ENCODE assay signal across 16 mouse cellular contexts in the genomic region with DNA sequence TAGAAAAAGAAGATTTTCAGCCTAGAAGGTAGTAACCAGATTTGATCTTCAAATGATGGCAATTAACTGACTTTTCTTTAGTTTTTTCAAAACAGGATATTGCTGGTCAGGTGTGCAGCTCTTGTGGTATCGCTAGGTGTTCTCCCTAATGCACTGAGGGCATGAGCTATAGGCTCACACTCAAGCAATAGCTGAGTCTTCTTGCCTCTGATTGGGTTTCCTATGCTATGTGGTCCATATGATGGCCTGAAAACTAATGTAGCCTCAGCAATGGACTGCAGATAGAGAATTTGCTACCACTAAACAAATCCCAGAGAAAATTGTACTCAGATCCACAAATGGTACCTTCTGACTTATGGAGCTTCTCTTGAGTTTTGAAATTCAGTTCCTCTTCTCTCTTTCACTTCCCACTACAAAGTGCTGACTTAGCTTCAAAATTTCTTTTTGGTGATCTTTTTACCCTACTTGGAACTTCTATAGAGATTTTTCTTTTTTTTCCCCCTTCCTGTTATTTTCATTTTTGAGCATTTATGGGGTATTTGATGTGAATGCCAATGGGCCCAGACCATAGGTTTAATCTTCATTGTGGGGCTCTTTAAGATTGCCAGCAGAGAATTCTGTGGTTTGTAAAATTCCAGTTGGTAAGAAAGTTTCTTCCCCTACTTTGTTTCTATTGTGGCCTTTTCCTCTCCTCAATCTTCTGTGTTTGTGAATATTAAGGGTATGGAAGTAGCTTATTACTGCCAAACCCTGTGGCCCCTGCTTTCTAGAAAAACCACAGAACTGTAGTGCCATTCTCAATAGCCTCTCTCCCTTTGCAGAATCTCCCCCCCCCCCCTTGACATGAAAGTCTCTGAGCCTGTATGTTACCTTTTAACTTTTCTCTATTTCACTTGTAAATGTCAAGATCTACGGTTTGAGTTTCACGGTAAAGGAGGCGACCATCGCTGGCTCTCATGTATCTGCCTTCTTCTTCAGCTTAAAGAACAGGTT. TPM values are rescaled to one million over a fixed set of nuclear protein-coding genes. Genes with fewer than 3 reads are reported as not detected.
DNase-seq lines count a peak whose midpoint lies in the region; ATAC-seq lines count a peak whose summit lies in the region.
"Had no signal": no experiment of that assay in that cellular context is flagged by ENCODE, and none has a peak within 500 bp of the region (broad histone marks: within the 10 kb centered on the region; RNA-seq: fewer than 3 reads in every experiment).

No protein-coding gene starts in this region.

- peak; percentile 24 for DNase-seq in lung, postnatal 25 days (ENCODE audit: low spot score)
- DNase-seq in lung, postnatal 4 days: no peak
- DNase-seq in naive thymus-derived CD4-positive, alpha-beta T cell, adult 2 months (ENCODE audit: low read depth): peak; percentile 76
- DNase-seq in frontal cortex, postnatal 10 days (ENCODE audit: low spot score in 2 of 2): no peak
- DNase-seq in right cerebral cortex, postnatal 14 days: no peak
- DNase-seq: adrenal gland, postnatal 25 days; cerebellum, adult 18-20 months; heart, adult 2 months; heart, postnatal 36 days; kidney, postnatal 14 days; thymus, postnatal 25 days had no signal

- ATAC-seq in CD4-positive, CD25-positive, alpha-beta regulatory T cell, adult 4 months: peak; percentile 85

- no peak overlapping the region for H3K4me3 ChIP-seq in brown adipose tissue, adult 24 weeks (ENCODE audit: insufficient read depth, low read depth, low read length)
- H3K4me3 ChIP-seq: heart, adult 2 months; limb, embryonic 13.5 days had no signal

- H3K4me1 ChIP-seq in brown adipose tissue, adult 24 weeks (ENCODE audit: control insufficient read depth, insufficient read depth, insufficient read length, low read length): no peaks in the 10 kb centered on the region

- peak overlapping the region; percentile 80 for H3K27ac ChIP-seq in brown adipose tissue, adult 24 weeks (replicated peaks; ENCODE audit: low read depth, low read length)
- H3K27ac ChIP-seq: heart, adult 2 months; limb, embryonic 13.5 days had no signal

RNA-seq across cellular contexts. Expression of a gene that starts 36.4 kb away (rescaled TPM):
- polyA plus RNA-seq in CD4-positive, CD25-positive, alpha-beta regulatory T cell, adult 4 months (2017; shearing (Covaris generic)): 100 to 1,000 TPM; 309 to 337 TPM
- not detected in 2 replicates for polyA plus RNA-seq in brown adipose tissue, adult 24 weeks (2012; ENCODE audit: insufficient read depth, insufficient read length, missing spikeins)

RNA-seq across cellular contexts. Expression of a gene that starts 54.6 kb away (rescaled TPM):
- 100 to 1,000 TPM; 274 to 291 TPM for polyA plus RNA-seq in CD4-positive, CD25-positive, alpha-beta regulatory T cell, adult 4 months (2017; shearing (Covaris generic))
- polyA plus RNA-seq in brown adipose tissue, adult 24 weeks (2012; ENCODE audit: insufficient read depth, insufficient read length, missing spikeins): not detected in 2 replicates
- polyA plus RNA-seq: frontal cortex, adult 2 months; intestine, embryonic 14.5 days had no signal

Comparison
In these comparisons a context has a peak if more than half of its experiments do, and no peak if none do; other contexts are left out.
1. DNase-seq: peak in lung, postnatal 25 days (single experiment) and naive thymus-derived CD4-positive, alpha-beta T cell, adult 2 months (single experiment); none in lung, postnatal 4 days (0 of 2), frontal cortex, postnatal 10 days (0 of 2) and right cerebral cortex, postnatal 14 days (single experiment).
2. RNA of a gene that starts 36.4 kb away (polyA plus RNA-seq): 309 to 337 TPM in CD4-positive, CD25-positive, alpha-beta regulatory T cell, adult 4 months; not detected in brown adipose tissue, adult 24 weeks; every median in the first group is over 100 times any median in the second.
3. RNA of a gene that starts 54.6 kb away (polyA plus RNA-seq): 274 to 291 TPM in CD4-positive, CD25-positive, alpha-beta regulatory T cell, adult 4 months; not detected in brown adipose tissue, adult 24 weeks; every median in the first group is over 100 times any median in the second.